Mouse (Mus musculus) cerebellum, adult 2 months (tissue): ENCODE data around the gene Map3k9.

Experiments used
- CTCF ChIP-seq: fragments of 200-500 bp; IDR thresholded peaks from 2 replicates; pipeline ENCODE4 v1.5.1; 2011; ENCODE audit warnings: low read depth, mild to moderate bottlenecking, control low read depth, low read length, moderate library complexity, borderline replicate concordance; ENCODE audit not compliant: insufficient read depth
- POLR2A ChIP-seq: fragments of 200-500 bp; IDR thresholded peaks from 2 replicates; pipeline ENCODE4 v1.6.1; 2011; ENCODE audit warnings: low read length, control low read depth, borderline replicate concordance; ENCODE audit not compliant: insufficient read depth

DNA sequence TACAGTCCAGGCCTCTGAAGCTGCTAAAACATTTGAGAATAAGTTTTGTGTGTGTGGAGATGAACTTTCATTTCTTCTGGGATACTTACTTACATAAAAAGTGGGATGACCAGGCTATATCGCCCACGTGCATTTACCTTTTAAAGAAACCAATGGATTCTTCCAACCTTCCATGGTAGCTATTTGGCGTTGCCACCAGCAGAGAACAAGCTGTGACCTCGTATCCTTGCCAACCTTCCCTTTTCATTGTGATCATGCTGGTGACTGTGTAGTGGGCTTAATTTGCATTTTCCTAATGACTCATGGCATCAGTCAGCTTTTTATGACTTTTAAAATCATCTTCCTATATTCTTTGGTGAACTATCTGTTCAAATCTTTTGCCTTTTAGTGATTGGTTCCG lies 25.1 kb upstream of the Map3k9 start:
- TF ChIP-seq CTCF (no peak), POLR2A (no peak)
